Mouse (Mus musculus) heart, embryonic 14.5 days (tissue): ENCODE measurements around the gene Cdh10. TPM values are rescaled to one million over a fixed set of nuclear protein-coding genes. Genes with fewer than 3 reads are reported as not detected.

Experiments
- ATAC-seq: fragments of 200-750 bp; cut with Nextera tagmentation; 2 replicates; pipeline ENCODE4 v1.8.0; 2017; ENCODE audit warnings: low read depth, moderate TSS enrichment; ENCODE audit not compliant: insufficient number of reproducible peaks, insufficient read depth, low FRiP score
- H3K27ac ChIP-seq, 2 experiments: fragments of 200-500 bp in 1 of 2; fragments of 300-500 bp in 1 of 2; sonication (generic) in 1 of 2; replicated peaks in 1 of 2; 2 replicates each; pipeline ENCODE4 v1.5.1; 2012 to 2014; ENCODE audit warnings: low read depth in 2 of 2, low read length in 2 of 2, control low read depth in 1 of 2, mild to moderate bottlenecking in 1 of 2, mixed read lengths in 1 of 2; ENCODE audit not compliant: control insufficient read depth in 1 of 2, insufficient read depth in 1 of 2
- H3K27me3 ChIP-seq: fragments of 300-500 bp; sonication (generic); 2 replicates; pipeline ENCODE4 v1.6.1; 2014; ENCODE audit warnings: mild to moderate bottlenecking, low read length, control low read depth; ENCODE audit not compliant: control insufficient read depth, insufficient read depth
- H3K36me3 ChIP-seq: fragments of 300-500 bp; sonication (generic); 2 replicates; pipeline ENCODE4 v1.6.1; 2014; ENCODE audit warnings: mild to moderate bottlenecking, control low read depth, low read length, mixed read lengths; ENCODE audit not compliant: control insufficient read depth, insufficient read depth
- H3K4me1 ChIP-seq, 2 experiments: fragments of 200-500 bp in 1 of 2; fragments of 300-500 bp in 1 of 2; sonication (generic) in 1 of 2; 2 replicates each; pipeline ENCODE4 v1.6.1; 2012 to 2014; ENCODE audit warnings: low read length in 2 of 2, control low read depth in 1 of 2, mixed read lengths in 1 of 2; ENCODE audit not compliant: control insufficient read depth in 2 of 2, insufficient read depth in 2 of 2
- H3K4me2 ChIP-seq: fragments of 300-500 bp; sonication (generic); 2 replicates; pipeline ENCODE4 v1.6.1; 2014; ENCODE audit warnings: mild to moderate bottlenecking, low read length
- H3K4me3 ChIP-seq, 2 experiments: fragments of 200-500 bp in 1 of 2; fragments of 300-500 bp in 1 of 2; sonication (generic) in 1 of 2; 2 replicates each; pipeline ENCODE4 v1.5.1; 2012 to 2014; ENCODE audit warnings: low read length in 2 of 2, mild to moderate bottlenecking in 2 of 2, control low read depth in 1 of 2, low read depth in 1 of 2, moderate library complexity in 1 of 2; ENCODE audit not compliant: control insufficient read depth in 1 of 2, insufficient read depth in 1 of 2
- H3K9ac ChIP-seq: fragments of 300-500 bp; sonication (generic); 2 replicates; pipeline ENCODE4 v1.6.1; 2014; ENCODE audit warnings: mild to moderate bottlenecking, low read length
- H3K9me3 ChIP-seq: fragments of 300-500 bp; sonication (generic); 2 replicates; pipeline ENCODE4 v1.6.1; 2016; ENCODE audit warnings: low read length, control low read depth; ENCODE audit not compliant: control insufficient read depth
- WGBS: fragments of 180-500 bp; shearing (Covaris S2); extraction: QIAGEN DNeasy Blood & Tissue Kit; methylation state at CpG from one replicate; pipeline ENCODE4 v1.1.7; 2014; 5-methylcytosine and 5-hydroxymethylcytosine counted together
- polyA plus RNA-seq: library from polyadenylated mRNA; unstranded; fragments of >200 nt; fragmentation: Nextera tagmentation; extraction: Ambion mirVana; gene quantifications from 2 replicates; pipeline ENCODE4 v1.2.1, GENCODE M21; 2014

The Cdh10 gene
- polyA plus RNA-seq, 1 experiment from 2014 or later = 1.6 TPM

GRCm38 (mm10) chr15:18984891-18985290 is 166.1 kb downstream of the Cdh10 start:
- Histone ChIP-seq H3K4me2 (no peak overlapping the region), H3K27me3 (no peaks in the 10 kb centered on the region), H3K27ac (no peak overlapping the region), H3K4me3 (no peak overlapping the region), H3K36me3 (no peaks in the 10 kb centered on the region), H3K9me3 (no peaks in the 10 kb centered on the region), H3K9ac (no peak overlapping the region), H3K4me1 (no peaks in the 10 kb centered on the region)
- no peak for ATAC-seq
- WGBS = 83% methylated on average over 3 of the region's 3 CpGs

DNA sequence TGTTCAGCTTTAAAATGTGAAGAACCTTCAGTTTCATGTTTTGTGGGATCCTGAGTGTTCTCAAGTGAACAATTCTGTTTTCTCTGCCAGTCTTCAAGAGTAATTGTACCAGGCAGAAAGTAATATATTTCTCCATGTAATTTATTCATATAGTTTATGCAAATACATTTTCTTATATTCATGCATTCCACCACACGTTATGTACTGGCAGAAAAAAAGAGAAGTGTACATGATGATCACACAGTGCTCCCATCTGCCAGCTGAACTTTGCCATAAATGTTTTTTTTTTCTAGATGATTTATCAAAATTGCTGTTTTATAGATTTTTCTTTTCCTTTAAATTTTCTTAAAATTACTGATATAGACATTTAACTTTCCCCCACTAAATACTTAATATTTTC is 168.9 kb downstream of the Cdh10 start:
- 62% methylated on average over 1 of the region's 1 CpGs for WGBS

GRCm38 (mm10) chr15:18993512-18993911 is 174.8 kb downstream of the Cdh10 start:
- no peak overlapping the region for H3K4me2 ChIP-seq
- H3K4me3 ChIP-seq = no peak overlapping the region
- H3K36me3 ChIP-seq = no peaks in the 10 kb centered on the region
- H3K27ac ChIP-seq = no peak overlapping the region; a peak in 1 of 4 replicates
- no peaks in the 10 kb centered on the region for H3K4me1 ChIP-seq
- no peaks in the 10 kb centered on the region for H3K27me3 ChIP-seq
- H3K9ac ChIP-seq = no peak overlapping the region
- H3K9me3 ChIP-seq = no peaks in the 10 kb centered on the region
- ATAC-seq = no peak

More for the DNA sequence above, 168.9 kb downstream of the Cdh10 start:
- Histone ChIP-seq H3K9ac (no peak overlapping the region), H3K4me1 (no peaks in the 10 kb centered on the region), H3K9me3 (no peaks in the 10 kb centered on the region), H3K27me3 (no peaks in the 10 kb centered on the region), H3K36me3 (no peaks in the 10 kb centered on the region), H3K27ac (no peak overlapping the region), H3K4me3 (no peak overlapping the region), H3K4me2 (no peak overlapping the region)
- no peak for ATAC-seq

- Histone ChIP-seq H3K4me2 (no peak overlapping the region), H3K36me3 (no peaks in the 10 kb centered on the region), H3K27me3 (no peaks in the 10 kb centered on the region), H3K27ac (no peak overlapping the region), H3K4me1 (no peaks in the 10 kb centered on the region), H3K4me3 (no peak overlapping the region), H3K9me3 (no peaks in the 10 kb centered on the region), H3K9ac (no peak overlapping the region)
- no peak for ATAC-seq
- WGBS = 69% methylated on average over 4 of the region's 4 CpGs
Measured at GRCm38 (mm10) chr15:18994294-18994693, 175.5 kb downstream of the Cdh10 start.

DNA sequence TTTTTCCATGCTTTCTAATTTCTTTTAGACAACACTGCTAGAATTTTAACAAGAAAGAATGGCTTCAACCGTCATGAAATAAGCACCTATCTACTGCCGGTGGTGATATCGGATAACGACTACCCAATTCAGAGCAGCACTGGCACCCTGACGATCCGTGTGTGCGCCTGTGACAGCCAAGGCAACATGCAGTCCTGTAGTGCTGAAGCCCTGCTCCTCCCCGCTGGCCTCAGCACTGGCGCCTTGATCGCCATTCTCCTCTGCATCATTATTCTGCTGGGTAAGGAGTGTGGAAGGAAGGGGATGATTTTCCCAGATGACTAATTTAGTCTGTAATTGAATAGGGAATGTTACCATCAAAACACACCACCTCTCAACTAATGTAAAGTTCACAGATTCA is 192.1 kb downstream of the Cdh10 start:
- Histone ChIP-seq H3K27me3 (no peaks in the 10 kb centered on the region), H3K36me3 (no peaks in the 10 kb centered on the region), H3K9ac (no peak overlapping the region), H3K4me3 (no peak overlapping the region), H3K4me2 (no peak overlapping the region), H3K9me3 (no peaks in the 10 kb centered on the region), H3K4me1 (no peaks in the 10 kb centered on the region), H3K27ac (no peak overlapping the region)
- no peak for ATAC-seq
- WGBS = 72% methylated on average over 10 of the region's 10 CpGs

GRCm38 (mm10) chr15:19032983-19033382 is 214.2 kb downstream of the Cdh10 start:
- H3K9me3 ChIP-seq = no peaks in the 10 kb centered on the region
- WGBS = 59% methylated on average over 3 of the region's 3 CpGs

DNA sequence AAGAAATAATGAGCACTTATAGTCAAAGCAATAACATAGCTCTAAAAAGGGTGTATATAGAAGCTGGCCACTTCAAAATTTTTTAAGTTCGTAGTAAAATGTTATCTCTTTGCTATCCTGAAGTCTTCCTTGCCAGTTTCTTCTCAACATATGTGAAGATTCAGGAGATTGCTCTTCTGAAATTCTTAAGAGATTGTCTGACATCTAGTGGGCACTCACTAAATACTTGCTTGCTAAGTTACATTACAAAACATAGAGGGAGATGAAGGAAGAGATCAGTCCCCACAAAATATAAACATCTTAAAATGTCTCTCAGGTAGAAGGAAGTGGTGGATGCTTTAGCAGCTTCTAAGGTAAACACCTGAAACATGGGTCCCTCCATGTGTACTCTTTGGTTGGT is 221.3 kb downstream of the Cdh10 start:
- H3K4me1 ChIP-seq = no peaks in the 10 kb centered on the region
- whole genome bisulfite sequencing = 60% methylated on average over 1 of the region's 1 CpGs
- H3K36me3 ChIP-seq = no peaks in the 10 kb centered on the region
- H3K4me3 ChIP-seq = no peak overlapping the region
- H3K9ac ChIP-seq = no peak overlapping the region
- no peaks in the 10 kb centered on the region for H3K9me3 ChIP-seq
- no peak overlapping the region for H3K4me2 ChIP-seq
- no peak for ATAC-seq
- no peaks in the 10 kb centered on the region for H3K27me3 ChIP-seq
- no peak overlapping the region for H3K27ac ChIP-seq

More at GRCm38 (mm10) chr15:19032983-19033382, 214.2 kb downstream of the Cdh10 start:
- Histone ChIP-seq H3K4me3 (no peak overlapping the region), H3K27ac (no peak overlapping the region), H3K36me3 (no peaks in the 10 kb centered on the region), H3K27me3 (no peaks in the 10 kb centered on the region), H3K4me1 (no peaks in the 10 kb centered on the region), H3K4me2 (no peak overlapping the region), H3K9ac (no peak overlapping the region)
- no peak for ATAC-seq
